Mouse (Mus musculus) small intestine, adult 2 months (tissue): Measurements from ENCODE around the gene Spata48. TPM values are rescaled to one million over a fixed set of nuclear protein-coding genes. Genes with fewer than 3 reads are reported as not detected.

Experiments used
- H3K27ac ChIP-seq: fragments of 200-500 bp; 2 replicates; pipeline ENCODE4 v1.5.1; 2012; ENCODE audit warnings: low read depth, low read length, control low read depth, inconsistent platforms; ENCODE audit not compliant: insufficient read depth
- H3K27me3 ChIP-seq: fragments of 200-500 bp; 2 replicates; pipeline ENCODE4 v1.6.1; 2012; ENCODE audit warnings: mild to moderate bottlenecking, moderate library complexity, low read length, inconsistent platforms; ENCODE audit not compliant: control insufficient read depth, insufficient read depth
- H3K36me3 ChIP-seq: fragments of 200-500 bp; 2 replicates; pipeline ENCODE4 v1.6.1; 2012; ENCODE audit warnings: mild to moderate bottlenecking, low read length, control low read depth, inconsistent platforms; ENCODE audit not compliant: control insufficient read depth, insufficient read depth
- H3K4me1 ChIP-seq: fragments of 200-500 bp; 2 replicates; pipeline ENCODE4 v1.6.1; 2012; ENCODE audit warnings: low read length, inconsistent platforms, mixed read lengths; ENCODE audit not compliant: control insufficient read depth, insufficient read depth, insufficient read length
- H3K4me3 ChIP-seq: fragments of 200-500 bp; 2 replicates; pipeline ENCODE4 v1.5.1; 2012; ENCODE audit warnings: low read depth, mild to moderate bottlenecking, control low read depth, inconsistent platforms, low read length, moderate library complexity
- CTCF ChIP-seq: fragments of 200-500 bp; IDR thresholded peaks from 2 replicates; pipeline ENCODE4 v1.5.1; 2012; ENCODE audit warnings: low read depth, mild to moderate bottlenecking, control low read depth, inconsistent platforms, low read length, moderate library complexity, mixed read lengths; ENCODE audit not compliant: insufficient replicate concordance, insufficient read length; ENCODE audit errors: extremely low read depth
- POLR2A ChIP-seq: fragments of 200-500 bp; IDR thresholded peaks from 2 replicates; pipeline ENCODE4 v1.6.1; 2012; ENCODE audit warnings: low read depth, mild to moderate bottlenecking, control low read depth, inconsistent platforms, low read length, moderate library complexity
- WGBS: fragments of 180-500 bp; shearing (Covaris S2); methylation state at CpG from one replicate; pipeline ENCODE4 v1.1.7; 2018; 5-methylcytosine and 5-hydroxymethylcytosine counted together
- polyA plus RNA-seq: library from polyadenylated mRNA; depleted of rRNA; stranded (reverse); fragments of >200 nt; gene quantifications from 2 replicates; pipeline ENCODE4 v1.2.3, GENCODE M21; 2012; rRNA removed

Spata48 gene
- polyA plus RNA-seq, 1 experiment, result not detected

GRCm38 (mm10) chr11:11558662-11559061, 96.8 kb downstream of the Spata48 start:
- Histone ChIP-seq H3K4me3 (no peak overlapping the region), H3K4me1 (peaks cover 5% of the 10 kb centered on the region; the same call in 1 of the 2 replicates), H3K36me3 (no peaks in the 10 kb centered on the region), H3K27me3 (no peaks in the 10 kb centered on the region), H3K27ac (no peak overlapping the region)
- WGBS, result 52% methylated on average over 3 of the region's 3 CpGs
- TF ChIP-seq CTCF (no peak), POLR2A (no peak)

- WGBS, result 75% methylated on average over 7 of the region's 7 CpGs
- peaks cover 7% of the 10 kb centered on the region; the same call in 1 of the 2 replicates for H3K4me1 ChIP-seq
- H3K4me3 ChIP-seq, result no peak overlapping the region
- no peaks in the 10 kb centered on the region for H3K36me3 ChIP-seq
- no peak for TF ChIP-seq POLR2A
- no peak for TF ChIP-seq CTCF
- H3K27ac ChIP-seq, result no peak overlapping the region
- no peaks in the 10 kb centered on the region for H3K27me3 ChIP-seq
Measured at GRCm38 (mm10) chr11:11559099-11559686, 97.3 kb downstream of the Spata48 start.

- peaks cover 7% of the 10 kb centered on the region; the same call in 1 of the 2 replicates for H3K4me1 ChIP-seq
- 71% methylated on average over 6 of the region's 6 CpGs for WGBS
- no peaks in the 10 kb centered on the region for H3K27me3 ChIP-seq
- H3K27ac ChIP-seq, result no peak overlapping the region
- H3K4me3 ChIP-seq, result no peak overlapping the region
- TF ChIP-seq CTCF (no peak), POLR2A (no peak)
- H3K36me3 ChIP-seq, result no peaks in the 10 kb centered on the region
Measured at GRCm38 (mm10) chr11:11561118-11561517, 99.2 kb downstream of the Spata48 start.

GRCm38 (mm10) chr11:11564266-11565044, 102.6 kb downstream of the Spata48 start:
- no peaks in the 10 kb centered on the region for H3K36me3 ChIP-seq
- no peaks in the 10 kb centered on the region for H3K27me3 ChIP-seq
- 0 out of 2 replicates have a peak overlapping the region, but pooled peaks have one; percentile 1 for H3K27ac ChIP-seq
- H3K4me3 ChIP-seq, result no peak overlapping the region
- TF ChIP-seq POLR2A (no peak), CTCF (no peak)
- H3K4me1 ChIP-seq, result 0 out of 2 replicates have a peak, but pooled peaks cover 2% of the 10 kb centered on the region
- 59% methylated on average over 7 of the region's 7 CpGs for WGBS

Other genes with a start within 250 kb of the Spata48 start
- gene Zpbp, start 314 bp downstream of the Spata48 start, polyA plus RNA-seq, result not detected in 2 replicates
- gene 4930512M02Rik, start 165.7 kb downstream of the Spata48 start, polyA plus RNA-seq, result not detected in 2 replicates
- 15.6 and 21.9 TPM in 2 replicates for gene Ikzf1, start 222.9 kb downstream of the Spata48 start, polyA plus RNA-seq